Mouse (Mus musculus) left cerebral cortex, adult 9 months (tissue): ENCODE results near the gene Olfr559.

Source experiments
- DNase-seq, 2 experiments: peaks; one replicate each; pipeline ENCODE4 v3.0.0; 2022; ENCODE audit warnings: low spot score in 2 of 2

The Olfr559 gene

DNA sequence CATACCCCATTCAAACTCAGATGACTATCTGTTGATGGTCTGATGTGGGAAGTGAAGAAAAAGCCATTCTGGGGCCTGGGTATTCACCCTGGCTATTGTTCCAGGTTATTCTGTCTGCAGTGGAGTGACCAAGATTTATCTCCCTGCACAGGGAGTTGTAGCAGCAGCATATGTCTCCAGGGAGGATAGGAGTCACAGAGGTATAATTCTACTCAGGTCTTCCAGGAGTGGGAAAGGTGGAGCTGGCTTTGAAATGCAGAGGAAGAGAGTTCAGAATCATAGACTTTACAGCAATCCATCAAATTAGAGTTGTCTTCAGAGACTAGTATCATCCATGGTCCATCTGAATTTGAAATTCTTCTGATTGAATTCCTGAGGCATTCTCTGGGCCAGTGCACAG lies at the start of gene Olfr559:
Gene Olfr559 (minus strand): TSS at position 101 of the 400 bp plus-strand sequence.
- DNase-seq = no peak

DNA sequence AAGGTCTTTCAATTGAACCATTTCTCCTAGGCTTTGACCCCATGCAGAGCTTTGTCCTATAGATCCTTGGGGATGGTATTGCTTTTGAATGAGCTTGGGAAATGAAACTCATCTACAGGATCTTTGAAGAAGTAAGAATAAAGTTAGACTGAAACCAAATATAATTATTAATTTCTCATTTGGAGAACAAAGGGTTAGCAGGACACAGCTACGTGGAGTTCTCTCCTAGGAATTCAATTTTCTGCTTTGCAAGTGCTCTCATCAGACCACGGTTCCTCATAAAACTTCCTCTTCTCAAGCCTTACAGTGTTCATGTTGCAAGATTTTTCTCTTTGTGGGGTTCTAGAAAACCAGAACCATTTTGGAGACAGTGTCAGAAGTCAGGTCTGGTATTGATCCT lies 43.6 kb upstream of the Olfr559 start, which contains the start of gene Olfr561:
Gene Olfr561 (plus strand): TSS at position 301 of the 400 bp plus-strand sequence.
- DNase-seq = no peak

DNA sequence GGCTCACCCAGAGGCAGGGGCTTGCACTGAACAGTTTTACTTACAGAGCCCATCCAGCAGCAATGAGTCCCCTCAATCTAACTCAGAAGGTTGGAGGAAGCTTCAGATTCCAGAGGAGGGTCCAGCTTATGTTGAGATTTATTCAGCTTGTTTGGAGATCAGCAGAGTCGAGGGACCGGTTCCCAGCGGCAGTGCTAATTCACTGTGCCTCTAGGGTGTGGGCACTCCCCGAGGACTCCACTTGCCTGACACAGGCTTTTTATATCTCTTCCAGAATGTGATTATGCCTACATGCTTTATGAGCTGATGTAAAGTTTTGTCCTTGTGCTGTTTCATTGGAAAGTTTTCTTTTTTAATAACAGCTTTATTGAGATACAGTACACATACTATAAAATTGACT lies 32.0 kb upstream of the Olfr559 start, which contains the start of the genes Olfr560 and Olfr78:
Gene Olfr560 (minus strand): TSS at position 101 of the 400 bp plus-strand sequence.
Gene Olfr78 (minus strand): TSS at position 206 of the 400 bp plus-strand sequence.
- no peak for DNase-seq

DNA sequence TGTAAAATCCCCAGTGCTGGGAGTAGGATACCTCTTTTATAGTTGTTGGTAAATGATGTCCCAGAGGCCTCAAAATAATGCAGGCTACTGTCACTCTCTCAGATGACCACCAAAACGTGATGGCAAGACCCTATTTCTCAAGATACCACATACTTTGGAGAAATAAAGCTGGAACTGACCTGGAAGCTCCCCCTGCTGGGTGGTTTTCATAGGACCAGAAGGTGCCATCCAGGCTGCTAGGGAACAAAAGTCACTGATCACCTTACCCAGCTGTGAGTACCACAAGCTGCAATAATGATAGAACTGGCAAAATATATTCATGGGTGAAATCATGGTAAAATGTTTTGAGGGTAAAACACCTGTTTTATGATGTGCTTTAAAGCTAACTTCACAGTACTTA lies 24.8 kb upstream of the Olfr559 start:
- DNase-seq = no peak

DNA sequence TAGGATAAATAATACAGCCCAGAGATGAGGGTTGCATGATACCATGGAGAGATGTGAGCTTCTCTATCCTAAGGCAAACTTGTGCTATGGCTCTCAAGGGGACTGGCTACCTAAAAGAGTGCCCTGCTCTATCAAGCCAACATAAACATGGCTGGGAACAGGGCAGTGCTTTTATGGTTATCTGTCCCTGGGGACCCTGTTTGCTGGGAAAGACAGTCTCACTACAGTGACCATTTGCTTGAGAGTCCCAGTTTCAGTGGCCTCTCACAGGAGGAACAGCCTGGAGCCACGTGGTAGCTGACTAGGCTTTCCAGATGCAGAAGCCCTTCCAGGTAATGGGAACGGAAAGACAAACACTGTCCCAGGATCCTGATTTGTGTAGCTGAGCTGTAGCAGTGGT lies 10.4 kb upstream of the Olfr559 start:
- no peak for DNase-seq

DNA sequence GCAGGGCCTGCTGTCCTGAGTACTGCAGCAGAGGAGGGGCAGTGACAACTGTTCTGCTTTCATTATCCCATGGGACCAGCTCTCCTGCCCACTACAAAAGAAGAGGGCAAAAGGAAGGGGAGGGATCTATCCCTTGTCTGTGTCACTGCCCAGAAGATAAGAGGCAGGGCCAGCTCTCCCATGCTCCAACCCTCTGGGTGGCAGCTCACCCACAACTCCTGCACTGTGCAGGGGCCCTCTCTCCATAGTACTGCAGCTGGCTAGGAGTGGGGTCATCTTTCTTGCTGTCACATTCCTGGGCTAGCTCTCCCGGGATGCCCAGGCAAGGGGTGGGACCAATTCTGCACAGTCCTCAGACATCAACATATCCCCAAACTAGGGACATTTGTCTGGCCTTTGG lies 6.5 kb upstream of the Olfr559 start:
- DNase-seq = no peak

DNA sequence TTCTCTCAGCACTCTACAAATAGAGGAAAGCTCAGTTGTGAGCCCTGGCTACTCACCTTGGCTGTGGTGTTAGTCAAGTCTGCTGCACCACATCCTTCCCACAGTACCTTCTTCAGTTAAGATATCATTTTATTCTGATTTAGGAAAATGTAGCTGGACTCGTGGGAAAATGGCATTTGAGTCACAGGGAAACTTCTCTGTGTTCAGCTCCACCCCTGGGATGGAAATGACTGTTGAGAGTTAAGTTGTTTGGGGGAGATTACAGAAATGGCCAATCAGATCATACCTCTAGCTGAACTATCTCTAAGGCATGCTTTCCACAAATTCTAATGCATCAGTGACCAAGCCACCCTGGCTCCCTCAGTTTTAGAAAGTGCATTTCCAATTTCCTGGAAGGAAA lies 8.3 kb downstream of the Olfr559 start, which contains the start of gene Olfr33:
Gene Olfr33 (minus strand): TSS at position 101 of the 400 bp plus-strand sequence.
- no peak for DNase-seq

DNA sequence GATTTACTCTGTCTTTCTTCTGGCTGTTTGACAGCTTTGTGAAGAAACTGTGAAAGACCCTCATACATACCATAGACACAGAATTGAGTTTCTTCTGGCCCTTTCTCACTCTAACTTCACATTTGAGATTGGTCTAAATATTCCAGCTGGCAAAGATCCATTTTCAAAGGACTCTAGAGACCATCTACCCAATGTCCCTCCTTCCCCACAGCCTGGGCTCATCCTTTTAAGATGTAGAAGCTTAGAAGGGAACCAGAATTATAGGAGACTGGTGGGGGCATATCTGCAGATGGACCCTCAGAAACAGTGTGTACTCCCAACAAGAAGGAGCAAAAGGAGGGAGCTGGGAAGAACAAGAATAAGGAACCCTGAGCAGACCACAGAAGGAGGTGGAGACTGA lies 25.4 kb downstream of the Olfr559 start, which contains the start of gene Olfr558:
Gene Olfr558 (plus strand): TSS at position 301 of the 400 bp plus-strand sequence.
- no peak for DNase-seq

DNA sequence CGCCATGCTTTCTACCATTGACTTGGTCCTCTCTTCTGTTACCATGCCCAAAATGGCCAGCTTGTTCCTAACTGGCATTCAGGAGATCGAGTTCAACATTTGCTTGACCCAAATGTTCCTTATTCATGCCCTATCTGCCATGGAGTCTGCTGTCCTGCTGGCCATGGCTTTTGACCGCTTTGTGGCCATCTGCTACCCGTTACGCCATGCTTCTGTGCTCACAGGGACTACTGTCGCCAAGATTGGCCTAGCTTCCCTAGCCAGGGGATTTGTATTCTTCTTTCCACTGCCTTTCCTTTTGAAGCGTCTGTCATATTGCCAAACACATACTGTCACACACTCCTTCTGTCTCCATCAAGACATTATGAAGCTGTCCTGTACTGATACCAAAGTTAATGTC lies 28.8 kb downstream of the Olfr559 start:
- DNase-seq = no peak

DNA sequence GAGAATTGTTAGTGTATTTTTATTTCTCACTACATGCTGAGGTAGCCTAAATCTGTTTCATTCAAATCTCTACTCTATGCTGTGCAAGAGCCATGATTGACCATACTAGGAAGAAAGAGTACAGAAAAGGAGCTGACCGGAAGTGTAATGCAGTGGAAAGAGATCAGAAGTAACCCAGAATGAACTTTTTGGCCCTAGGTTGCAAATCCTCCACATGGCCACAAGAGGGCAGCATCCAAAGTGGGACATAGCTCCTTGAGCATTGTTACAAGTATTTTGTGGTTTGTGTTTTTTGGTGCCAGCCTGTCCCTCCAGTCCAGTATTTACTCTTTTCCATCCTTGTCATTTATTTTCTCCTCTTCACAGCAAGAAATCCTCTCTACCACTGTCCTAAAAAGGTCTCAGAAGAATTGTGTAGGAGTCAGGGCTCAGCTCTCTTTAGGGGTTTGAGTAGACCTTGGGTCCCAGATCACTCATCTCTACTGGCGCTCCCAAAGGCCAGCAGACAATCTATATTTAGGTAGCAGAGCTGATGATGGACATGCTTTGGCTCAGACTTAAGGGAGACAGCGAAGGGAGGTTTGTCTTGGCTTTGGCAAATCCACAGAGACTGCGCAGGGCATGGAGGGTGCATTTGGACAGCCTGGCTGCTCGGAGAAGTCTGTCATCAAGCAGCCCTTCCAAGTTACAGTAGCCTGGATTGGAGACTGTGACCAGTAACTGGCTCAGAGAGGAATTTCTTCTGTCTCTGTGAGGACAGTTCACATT lies 31.7 kb downstream of the Olfr559 start, which contains the start of gene Olfr557:
Gene Olfr557 (plus strand): TSS at position 553 of the 768 bp plus-strand sequence.
- DNase-seq = peak in 1 of 2 experiments; percentile 5

DNA sequence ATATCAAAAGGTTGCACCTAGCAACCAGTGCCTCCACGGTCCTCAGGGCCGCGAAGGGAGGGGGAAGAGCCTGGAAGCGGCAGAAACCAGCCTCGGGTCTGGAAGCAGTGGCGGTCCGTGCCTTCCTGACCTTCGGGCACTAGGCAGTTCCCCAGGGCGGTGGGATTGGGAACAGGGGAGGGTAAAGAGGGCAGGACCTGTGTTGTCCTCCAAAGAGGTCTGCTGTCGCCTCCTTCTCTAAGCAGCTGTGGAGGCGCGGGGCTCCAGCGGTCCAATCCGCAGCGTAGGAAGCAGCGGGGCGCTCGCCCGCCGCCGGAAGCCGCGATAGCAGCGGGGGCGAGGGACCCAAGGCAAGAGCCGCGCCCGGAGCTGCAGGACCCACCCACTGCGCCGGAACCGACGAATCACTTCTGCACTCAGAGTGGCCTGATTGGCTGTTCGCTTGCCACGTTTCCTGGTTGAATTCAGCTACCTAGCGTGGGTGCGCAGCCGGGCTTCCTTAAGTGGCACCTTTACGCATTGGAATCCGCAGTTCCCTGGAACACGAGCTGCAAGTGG lies 40.3 kb downstream of the Olfr559 start, which contains the start of gene Trim68:
Gene Trim68 (minus strand): TSS at position 384 of the 558 bp plus-strand sequence.
- peak; percentile 81 to 92 for DNase-seq

DNA sequence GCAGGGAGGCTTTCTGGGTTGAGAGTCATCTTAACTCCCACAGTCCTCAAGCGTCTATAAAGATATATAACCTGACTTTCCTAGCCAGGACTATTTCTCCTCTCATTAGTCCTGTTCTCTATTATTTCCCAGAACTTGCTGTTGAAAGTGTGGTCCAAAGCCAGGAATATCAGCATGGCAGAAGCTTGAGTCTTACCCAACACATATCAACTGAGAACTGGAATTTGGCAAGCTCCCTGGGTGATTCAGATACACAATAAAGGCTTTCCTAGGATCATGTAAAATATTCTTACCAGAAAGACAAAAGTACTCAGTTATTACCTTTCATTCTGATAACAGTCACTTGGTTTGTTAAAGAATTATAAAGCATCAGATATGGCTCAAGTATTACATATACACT lies 45.4 kb downstream of the Olfr559 start:
- DNase-seq = no peak

DNA sequence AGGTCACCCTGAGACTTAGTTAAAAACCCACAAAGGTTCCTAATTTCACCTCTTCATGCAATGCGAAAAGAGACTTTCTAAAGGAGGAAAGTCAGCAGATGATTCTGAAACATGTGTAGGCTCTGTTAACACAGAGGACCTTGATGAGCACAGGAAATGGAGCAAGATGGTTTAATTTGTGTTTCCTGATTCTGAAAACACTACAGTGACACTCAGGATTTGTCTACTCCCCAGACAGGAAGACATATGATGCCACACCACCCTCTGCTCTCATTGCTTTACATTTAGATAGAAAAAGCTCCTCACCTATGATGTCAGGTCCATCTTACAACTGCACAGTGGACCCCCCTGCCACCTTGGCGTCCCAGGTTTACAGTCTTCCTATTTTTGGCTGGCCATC lies 51.1 kb downstream of the Olfr559 start:
- no peak for DNase-seq
